Mouse (Mus musculus) spleen, postnatal 10 days (tissue): ENCODE measurements around the gene Mcam.
A peak's percentile ranks its signal among the peaks of the same experiment; 100 is the strongest.

Experiments used
- DNase-seq, 2 experiments: peaks; one replicate each; pipeline ENCODE4 v3.0.0; 2021 to 2022; ENCODE audit warnings: low spot score in 2 of 2

The Mcam gene

GRCm38 (mm10) chr9:44134101-44134850 is at the start of gene Mcam:
Mcam (plus strand) TSS chr9:44134469.
- DNase-seq, result peak in 1 of 2 experiments; percentile 39

- peak; percentile 80 to 90 for DNase-seq
Measured at GRCm38 (mm10) chr9:44084659-44085229, 49.5 kb upstream of the Mcam start.

- DNase-seq, result no peak
Measured at GRCm38 (mm10) chr9:44085276-44085675, 49.0 kb upstream of the Mcam start.

GRCm38 (mm10) chr9:44085741-44086665 is 48.3 kb upstream of the Mcam start:
- DNase-seq, result no peak

GRCm38 (mm10) chr9:44086960-44087359 is 47.3 kb upstream of the Mcam start:
- DNase-seq, result peak in 1 of 2 experiments; percentile 12

GRCm38 (mm10) chr9:44087761-44088455 is 46.4 kb upstream of the Mcam start:
- DNase-seq, result peak in 1 of 2 experiments; percentile 32

- DNase-seq, result no peak
Measured at GRCm38 (mm10) chr9:44088877-44089608, 45.2 kb upstream of the Mcam start.

- peak; percentile 54 to 79 for DNase-seq
Measured at GRCm38 (mm10) chr9:44093612-44094503, 40.4 kb upstream of the Mcam start.

- peak in 1 of 2 experiments; percentile 15 for DNase-seq
Measured at GRCm38 (mm10) chr9:44094737-44095136, 39.5 kb upstream of the Mcam start.

- DNase-seq, result no peak
Measured at GRCm38 (mm10) chr9:44095781-44096180, 38.5 kb upstream of the Mcam start.

GRCm38 (mm10) chr9:44096536-44096935 is 37.7 kb upstream of the Mcam start:
- no peak for DNase-seq

- DNase-seq, result no peak
Measured at GRCm38 (mm10) chr9:44101490-44101889, 32.8 kb upstream of the Mcam start, which contains the start of gene Mfrp. Mfrp (plus strand) TSS chr9:44101729.

- no peak for DNase-seq
Measured at GRCm38 (mm10) chr9:44104881-44105280, 29.4 kb upstream of the Mcam start.

- DNase-seq, result no peak
Measured at GRCm38 (mm10) chr9:44105781-44106180, 28.5 kb upstream of the Mcam start.

- DNase-seq, result no peak
Measured at GRCm38 (mm10) chr9:44106182-44106581, 28.1 kb upstream of the Mcam start.

GRCm38 (mm10) chr9:44106596-44106995 is 27.7 kb upstream of the Mcam start:
- DNase-seq, result no peak

GRCm38 (mm10) chr9:44107110-44107509 is 27.2 kb upstream of the Mcam start, which contains the start of gene C1qtnf5:
C1qtnf5 (plus strand) TSS chr9:44107245.
- DNase-seq, result no peak

- DNase-seq, result peak in 1 of 2 experiments; percentile 57
Measured at GRCm38 (mm10) chr9:44107557-44108179, 26.6 kb upstream of the Mcam start.
